Mouse (Mus musculus) cerebellum, postnatal 10 days (tissue): ENCODE measurements around the gene Katnb1.

ENCODE experiments used
- DNase-seq, 2 experiments: peaks; one replicate each; pipeline ENCODE4 v3.0.0; 2021; ENCODE audit warnings: mixed read lengths in 2 of 2

The Katnb1 gene

DNA sequence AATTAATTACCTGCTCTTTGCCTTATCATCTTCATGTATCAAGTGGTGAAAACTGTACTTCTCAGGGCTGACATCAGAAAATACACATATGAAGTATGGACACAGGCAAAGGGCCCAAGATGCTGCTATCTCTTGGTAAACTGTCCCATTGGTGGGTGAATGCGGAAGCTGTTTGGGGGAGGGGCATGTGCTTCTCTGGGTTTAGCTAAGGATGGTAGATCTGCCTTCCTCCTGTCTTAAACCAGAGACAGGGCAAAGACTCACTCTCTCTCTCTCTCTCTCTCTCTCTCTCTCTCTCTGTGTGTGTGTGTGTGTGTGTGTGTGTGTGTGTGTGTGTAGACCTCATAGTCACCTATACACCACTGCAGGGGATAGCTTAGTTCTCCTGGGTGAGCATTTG is 60.0 kb downstream of the Katnb1 start:
- no peak for DNase-seq

DNA sequence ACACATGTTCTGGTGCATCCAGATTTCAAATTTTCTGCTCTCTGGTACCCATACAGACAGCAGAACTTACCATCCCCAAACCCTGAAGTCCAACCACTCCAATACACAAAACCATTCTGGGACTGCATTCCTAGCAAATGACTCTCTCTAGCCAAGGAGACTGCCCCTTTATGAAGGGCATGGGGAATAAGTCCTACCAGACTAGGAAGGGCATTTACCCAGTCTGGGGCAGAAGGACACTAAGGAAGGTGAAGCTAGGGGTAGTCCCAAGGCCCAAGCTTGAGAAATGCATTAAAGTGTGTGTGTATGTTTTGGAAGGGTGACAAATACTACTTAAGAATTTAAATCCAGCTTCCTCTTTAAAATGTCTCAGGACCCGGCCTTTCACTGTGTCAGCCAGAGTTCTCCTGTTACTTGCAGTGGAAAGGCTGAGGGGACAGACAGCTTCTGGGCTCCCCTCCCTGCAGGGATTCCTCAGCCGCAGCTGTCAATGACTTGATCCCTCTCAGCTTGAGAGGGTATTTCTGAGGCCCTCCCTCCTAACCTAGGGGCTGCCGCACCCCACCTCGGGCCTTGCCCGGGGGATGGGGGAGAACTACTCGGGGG is 60.6 kb downstream of the Katnb1 start:
- no peak for DNase-seq

DNA sequence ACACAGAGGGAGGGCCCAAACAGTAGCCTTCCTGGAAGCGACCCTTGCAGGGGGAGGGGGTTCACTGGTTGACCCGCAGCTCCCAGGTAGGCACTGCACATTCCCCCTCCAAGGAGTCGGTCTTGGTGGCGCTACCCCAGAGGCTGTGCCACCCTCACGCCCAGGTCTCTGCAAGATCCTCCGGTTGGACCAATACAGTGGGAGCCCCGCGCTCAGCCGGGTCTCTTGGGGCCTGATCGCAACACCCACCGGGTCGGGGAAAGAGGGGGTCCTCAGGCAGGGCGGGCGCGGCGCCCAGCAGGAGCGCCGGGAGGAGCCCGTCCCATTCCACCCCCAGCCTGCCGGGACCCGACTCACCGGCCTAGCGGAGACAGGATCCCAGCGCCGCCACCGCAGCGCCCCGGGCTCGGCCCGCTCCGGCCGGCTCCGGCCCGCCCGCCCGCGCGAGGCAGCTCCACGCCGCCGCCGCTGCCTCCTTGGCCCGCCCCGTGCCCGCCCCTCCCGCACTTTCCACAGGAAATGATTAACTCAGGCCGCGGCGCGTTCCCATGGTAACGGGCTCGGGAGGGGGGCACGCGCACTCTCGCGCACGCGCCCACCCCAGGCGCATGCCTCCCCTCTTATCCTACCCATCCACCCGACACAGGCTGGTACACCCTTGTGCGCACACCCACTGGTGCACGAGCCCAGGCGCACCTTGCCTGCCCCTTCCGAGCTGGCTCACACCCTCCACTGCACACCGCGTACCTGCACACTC is 61.3 kb downstream of the Katnb1 start:
- DNase-seq = peak; percentile 88 to 93

DNA sequence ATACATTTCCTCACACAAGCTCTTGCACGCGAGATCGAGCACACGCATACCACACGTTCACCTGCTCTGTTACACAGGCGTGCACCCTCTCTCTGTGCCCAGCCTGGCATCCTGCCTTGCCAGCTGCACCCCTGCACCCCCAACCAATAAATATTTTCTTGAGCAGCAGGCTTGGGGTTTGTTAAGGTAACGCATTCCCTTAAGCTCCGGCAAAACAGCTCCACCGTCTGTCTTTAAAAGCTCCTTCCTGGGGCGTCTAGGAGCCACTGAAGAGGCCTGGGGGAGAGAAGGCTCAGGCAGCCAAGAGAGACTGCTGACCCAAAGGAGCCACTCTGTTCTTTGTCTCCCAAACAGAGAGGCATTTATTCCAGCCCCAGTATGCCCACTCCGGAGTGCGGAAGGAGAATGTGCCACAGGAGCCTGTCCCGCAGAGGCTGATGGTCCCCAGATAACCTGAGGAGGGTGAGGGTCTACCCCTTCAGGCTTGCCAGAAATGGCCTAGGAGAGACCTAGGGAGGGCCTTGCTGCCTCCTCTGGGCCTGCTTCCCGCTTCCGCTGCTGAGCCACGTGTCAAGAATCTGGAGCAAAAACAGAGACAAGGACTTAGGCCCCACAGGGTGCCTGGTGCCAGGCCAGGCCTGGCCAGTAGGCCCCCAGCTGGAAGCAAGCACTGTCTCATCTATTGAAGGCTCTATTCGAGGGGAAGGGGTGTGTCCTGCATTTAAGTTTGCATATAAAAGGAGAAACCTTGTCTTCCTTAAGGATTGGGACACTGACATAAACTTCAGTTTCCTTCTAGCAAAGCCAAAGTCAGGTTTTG is 62.2 kb downstream of the Katnb1 start:
- peak; percentile 47 to 72 for DNase-seq

DNA sequence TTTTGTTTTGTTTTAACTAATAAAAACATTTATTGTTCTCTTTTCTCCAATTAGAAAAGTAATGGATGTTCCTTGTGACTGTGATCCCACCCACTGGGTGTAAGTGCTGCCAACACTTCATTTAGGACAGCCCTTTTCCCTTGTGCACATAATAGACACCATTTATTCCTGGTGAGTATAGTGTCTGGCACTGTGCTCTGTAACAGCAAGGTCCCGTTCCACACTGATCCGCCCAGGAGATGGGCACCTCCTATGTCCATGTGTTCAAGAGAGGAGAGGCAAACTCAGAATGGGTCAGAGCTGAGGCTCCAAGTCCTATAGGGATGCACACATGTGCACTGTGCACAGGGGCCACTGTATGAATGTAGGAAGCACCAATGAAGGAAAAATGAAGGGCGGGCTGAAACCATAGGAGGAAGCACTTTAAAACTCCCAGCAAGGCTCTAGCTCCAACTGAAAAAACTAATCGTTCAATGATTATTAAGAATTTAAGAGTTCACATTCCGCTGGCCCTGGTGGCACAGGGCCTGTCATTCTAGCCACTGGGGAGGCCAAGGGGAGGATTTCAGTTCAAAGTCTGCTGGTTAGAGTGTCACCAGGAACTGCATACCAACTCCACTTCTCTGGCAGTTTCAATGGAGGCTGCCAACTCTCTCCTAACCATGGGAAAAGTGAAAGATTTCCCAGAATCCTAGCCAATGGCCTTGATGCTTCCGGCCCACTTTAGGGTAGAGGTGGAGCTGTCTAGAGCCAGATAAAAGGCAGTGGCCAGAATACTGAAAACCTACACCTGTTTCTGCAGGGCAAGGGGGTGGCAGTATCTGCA is 63.0 kb downstream of the Katnb1 start:
- DNase-seq = no peak

DNA sequence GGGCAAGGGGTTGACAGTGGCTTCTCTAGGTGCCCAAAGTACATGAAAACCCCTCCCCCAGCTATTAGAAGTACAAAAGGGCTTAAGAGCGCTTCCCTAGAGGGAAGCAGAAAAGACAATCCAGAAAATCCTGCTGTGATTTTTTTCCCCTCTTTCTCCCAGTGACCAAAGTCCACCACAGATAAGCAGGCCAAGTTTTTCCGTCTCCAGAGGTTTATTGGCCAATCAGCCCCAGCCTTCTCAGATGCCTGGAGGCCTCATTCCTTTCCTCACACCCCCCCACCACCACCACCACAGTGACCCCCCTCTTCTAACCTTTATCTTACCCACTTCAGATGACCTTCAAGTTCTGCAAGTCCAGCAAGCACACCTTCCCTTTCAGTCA is 63.6 kb downstream of the Katnb1 start:
- DNase-seq = no peak

DNA sequence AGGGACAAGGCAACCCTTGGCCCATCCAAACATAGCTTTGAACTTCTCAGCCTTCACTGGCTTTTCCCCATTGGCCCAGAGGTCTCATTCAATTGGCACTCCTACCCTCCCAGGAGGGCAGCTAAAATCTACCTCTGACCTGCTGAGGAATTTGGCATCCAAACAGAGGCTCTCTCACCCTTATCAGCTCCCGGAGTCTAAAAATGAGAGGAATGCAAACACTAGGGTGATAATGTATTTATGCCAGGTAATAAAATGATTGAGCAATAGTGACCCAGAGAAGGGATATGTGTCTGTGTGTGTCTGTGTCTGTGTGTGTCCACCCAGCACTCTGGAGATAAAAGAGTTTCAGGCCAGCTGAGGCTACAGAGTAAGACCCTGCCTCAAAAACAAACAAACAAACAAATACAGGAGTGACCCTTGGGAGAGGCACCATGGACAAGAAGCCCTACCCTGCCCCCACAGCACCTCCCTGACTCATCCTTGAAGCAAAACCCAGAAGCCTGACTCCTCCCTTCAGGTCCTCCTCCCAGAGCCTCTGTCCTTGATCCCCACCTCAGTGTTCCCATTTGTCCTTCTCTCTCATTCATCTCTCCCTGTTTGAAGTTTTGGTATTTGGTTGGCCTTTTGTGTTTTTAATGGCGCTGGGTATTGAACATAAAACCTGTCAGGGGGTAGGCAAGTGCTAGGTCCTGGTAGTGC is 65.2 kb downstream of the Katnb1 start:
- no peak for DNase-seq

DNA sequence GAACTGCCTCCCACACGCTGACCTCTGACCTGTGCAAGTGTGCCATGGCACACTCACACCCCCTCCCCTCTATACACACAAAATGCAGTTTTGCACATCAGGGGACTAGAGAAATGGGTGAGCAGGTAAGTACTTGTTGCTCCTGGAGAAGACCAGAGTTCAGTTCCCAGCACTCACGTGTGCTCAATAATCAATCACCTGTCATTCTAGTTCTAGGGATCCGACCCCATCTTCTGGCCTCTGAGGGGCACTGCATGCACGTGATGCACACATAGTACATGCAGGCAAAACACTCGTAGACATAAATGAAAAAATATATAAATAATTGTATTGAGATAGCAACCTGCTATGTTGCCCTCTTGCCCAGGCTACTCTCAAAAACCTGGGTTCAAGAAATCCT is 65.9 kb downstream of the Katnb1 start:
- DNase-seq = no peak

DNA sequence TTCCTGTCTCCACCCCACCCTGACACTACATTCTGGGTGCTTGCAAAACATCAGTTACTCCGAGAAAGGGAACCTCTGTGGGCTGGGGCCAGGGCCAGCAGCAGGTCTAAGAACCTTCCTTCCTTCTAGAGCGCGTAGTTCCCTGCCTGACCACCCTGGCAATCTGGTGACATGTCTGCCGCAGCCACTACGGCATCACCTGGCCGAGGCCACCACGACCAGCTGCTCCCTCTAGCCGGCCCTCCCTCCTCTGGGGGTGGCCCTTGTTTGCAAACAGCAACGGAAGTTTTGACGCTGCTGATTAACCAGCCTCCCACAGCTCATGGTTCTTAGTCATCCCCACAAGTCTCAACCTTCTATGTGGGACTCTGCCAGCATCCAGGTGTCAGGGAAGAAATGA is 68.4 kb downstream of the Katnb1 start:
- DNase-seq = peak; percentile 36 to 39

DNA sequence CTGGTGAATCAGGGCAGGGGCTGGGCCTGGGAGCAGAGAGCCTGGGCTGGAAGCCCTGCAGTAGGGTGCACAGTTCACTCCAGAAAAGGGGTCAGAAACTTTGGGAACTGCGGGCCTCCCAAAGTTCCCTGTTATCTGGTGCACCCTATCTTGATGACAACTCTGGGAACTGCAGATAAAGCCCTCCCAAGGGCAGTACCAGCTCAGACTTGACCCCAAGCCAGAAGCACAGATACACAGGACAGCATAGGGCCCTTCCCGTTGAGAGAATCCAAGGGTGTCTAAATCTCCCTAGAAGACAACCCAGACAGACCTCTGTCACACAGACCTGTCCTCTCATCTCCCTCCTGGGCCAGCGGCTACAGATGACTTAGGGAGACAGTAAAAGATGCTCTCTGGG is 69.6 kb downstream of the Katnb1 start:
- no peak for DNase-seq
